Mouse (Mus musculus) thymus, adult 2 months (tissue): ENCODE results near the gene Pex11g.

Source experiments
- CTCF ChIP-seq: fragments of 200-500 bp; IDR thresholded peaks from 2 replicates; pipeline ENCODE4 v1.5.1; 2012; ENCODE audit warnings: mild to moderate bottlenecking, control low read depth, low read length, moderate library complexity, borderline replicate concordance; ENCODE audit not compliant: control insufficient read depth, poor library complexity, insufficient read depth; ENCODE audit errors: extremely low read depth
- POLR2A ChIP-seq: fragments of 200-500 bp; IDR thresholded peaks from 2 replicates; pipeline ENCODE4 v1.6.1; 2012; ENCODE audit warnings: mild to moderate bottlenecking, low read length, control low read depth, moderate library complexity; ENCODE audit not compliant: control insufficient read depth, poor library complexity, insufficient read depth; ENCODE audit errors: extremely low read depth

DNA sequence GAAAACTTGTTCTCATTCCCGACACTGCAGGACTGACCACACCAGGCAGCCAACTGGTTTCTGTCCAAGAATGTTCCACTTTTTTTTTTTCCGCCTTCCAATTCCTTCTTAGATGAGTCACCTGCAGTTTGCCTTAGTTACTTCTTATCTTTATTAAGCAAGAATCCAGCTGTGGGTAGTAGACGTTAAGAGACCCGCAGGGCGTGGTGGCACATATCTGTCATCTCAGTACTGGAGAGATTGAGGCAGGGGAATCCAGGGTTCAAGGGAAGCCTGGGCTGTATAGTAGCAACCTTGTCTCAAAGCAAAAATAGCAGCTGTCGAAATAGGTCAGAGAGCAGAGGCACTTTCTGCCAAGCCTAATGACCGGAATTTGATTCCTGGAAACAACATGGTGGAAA lies 55.6 kb downstream of the Pex11g start:
- no peak for TF ChIP-seq CTCF
- TF ChIP-seq POLR2A = no peak
